Mouse (Mus musculus): ENCODE results near the gene Pigx. TPM values are rescaled to one million over a fixed set of nuclear protein-coding genes. Genes with fewer than 3 reads are reported as not detected.

The Pigx gene
- polyA plus RNA-seq (2015; fragmentation: Nextera tagmentation; extraction: Ambion mirVana) = 93.0 and 95.2 TPM in 2 replicates

GRCm38 (mm10) chr16:32099638-32100150 is at the start of gene Pigx, which contains the start of gene Cep19:
TSS of gene Pigx (minus strand) at chr16:32099740.
TSS of gene Cep19 (plus strand) at chr16:32099800.
- H3K9ac ChIP-seq (replicated peaks) = peak within 1 kb of the TSS; percentile 78
- peaks cover 22% of the 10 kb centered on the region for H3K36me3 ChIP-seq
- H3K9me3 ChIP-seq (replicated peaks) = no peaks in the 10 kb centered on the region
- WGBS = under 1% methylated on average over 30 of the region's 34 CpGs
- H3K4me2 ChIP-seq = peak within 1 kb of the TSS; percentile 68
- H3K27ac ChIP-seq (replicated peaks) = peak within 1 kb of the TSS; percentile 81
- peak within 1 kb of the TSS; percentile 75 for H3K4me3 ChIP-seq (replicated peaks)
- ATAC-seq (ENCODE audit: low FRiP score) = peak; percentile 99
- peaks cover 22% of the 10 kb centered on the region for H3K4me1 ChIP-seq
- H3K27me3 ChIP-seq (replicated peaks) = no peaks in the 10 kb centered on the region

- Histone ChIP-seq H3K9ac (replicated peaks) (no peak overlapping the region), H3K4me2 (peak overlapping the region; percentile 43), H3K4me3 (replicated peaks) (no peak overlapping the region), H3K36me3 (0 out of 2 replicates have a peak, but pooled peaks cover 9% of the 10 kb centered on the region), H3K27ac (replicated peaks) (no peak overlapping the region), H3K4me1 (0 out of 2 replicates have a peak, but pooled peaks cover 3% of the 10 kb centered on the region), H3K9me3 (replicated peaks) (0 out of 2 replicates have a peak, but pooled peaks cover 3% of the 10 kb centered on the region), H3K27me3 (replicated peaks) (no peaks in the 10 kb centered on the region)
- 65% methylated on average over 11 of the region's 13 CpGs for WGBS
- no peak for ATAC-seq (ENCODE audit: low FRiP score)
These were observed 48.2 kb upstream of the Pigx start for GRCm38 (mm10) chr16:32147589-32148207.

GRCm38 (mm10) chr16:32144592-32144991 is 45.1 kb upstream of the Pigx start:
- no peak overlapping the region for H3K9ac ChIP-seq (replicated peaks)
- H3K4me3 ChIP-seq (replicated peaks) = no peak overlapping the region
- ATAC-seq (ENCODE audit: low FRiP score) = no peak

GRCm38 (mm10) chr16:32143766-32144165 is 44.2 kb upstream of the Pigx start:
- H3K9ac ChIP-seq (replicated peaks) = no peak overlapping the region
- H3K4me3 ChIP-seq (replicated peaks) = no peak overlapping the region
- no peak for ATAC-seq (ENCODE audit: low FRiP score)
- H3K36me3 ChIP-seq = 0 out of 2 replicates have a peak, but pooled peaks cover 9% of the 10 kb centered on the region
- 0 out of 2 replicates have a peak, but pooled peaks cover 3% of the 10 kb centered on the region for H3K4me1 ChIP-seq
- H3K27ac ChIP-seq (replicated peaks) = no peak overlapping the region
- H3K27me3 ChIP-seq (replicated peaks) = no peaks in the 10 kb centered on the region
- 0 out of 2 replicates have a peak, but pooled peaks cover 3% of the 10 kb centered on the region for H3K9me3 ChIP-seq (replicated peaks)
- WGBS = 91% methylated on average over 15 of the region's 15 CpGs
- H3K4me2 ChIP-seq = no peak overlapping the region

More at GRCm38 (mm10) chr16:32144592-32144991, 45.1 kb upstream of the Pigx start:
- Histone ChIP-seq H3K9me3 (replicated peaks) (0 out of 2 replicates have a peak, but pooled peaks cover 3% of the 10 kb centered on the region), H3K4me1 (0 out of 2 replicates have a peak, but pooled peaks cover 3% of the 10 kb centered on the region), H3K36me3 (0 out of 2 replicates have a peak, but pooled peaks cover 9% of the 10 kb centered on the region), H3K27ac (replicated peaks) (no peak overlapping the region), H3K4me2 (no peak overlapping the region), H3K27me3 (replicated peaks) (no peaks in the 10 kb centered on the region)
- 92% methylated on average over 17 of the region's 17 CpGs for WGBS

GRCm38 (mm10) chr16:32138954-32139353 is 39.4 kb upstream of the Pigx start:
- Histone ChIP-seq H3K9ac (replicated peaks) (no peak overlapping the region), H3K4me2 (no peak overlapping the region), H3K27ac (replicated peaks) (no peak overlapping the region), H3K4me1 (no peaks in the 10 kb centered on the region), H3K36me3 (0 out of 2 replicates have a peak, but pooled peaks cover 9% of the 10 kb centered on the region), H3K27me3 (replicated peaks) (no peaks in the 10 kb centered on the region), H3K4me3 (replicated peaks) (no peak overlapping the region), H3K9me3 (replicated peaks) (0 out of 2 replicates have a peak, but pooled peaks cover 3% of the 10 kb centered on the region)
- WGBS = 100% methylated on average over 1 of the region's 1 CpGs
- ATAC-seq (ENCODE audit: low FRiP score) = no peak

- Histone ChIP-seq H3K4me1 (no peaks in the 10 kb centered on the region), H3K4me2 (no peak overlapping the region), H3K4me3 (replicated peaks) (no peak overlapping the region), H3K9ac (replicated peaks) (no peak overlapping the region), H3K9me3 (replicated peaks) (no peaks in the 10 kb centered on the region), H3K27ac (replicated peaks) (no peak overlapping the region), H3K36me3 (no peaks in the 10 kb centered on the region), H3K27me3 (replicated peaks) (no peaks in the 10 kb centered on the region)
- 82% methylated on average over 7 of the region's 7 CpGs for WGBS
- no peak for ATAC-seq (ENCODE audit: low FRiP score)
These were observed 36.4 kb upstream of the Pigx start for GRCm38 (mm10) chr16:32135842-32136357.

- Histone ChIP-seq H3K4me2 (no peak overlapping the region), H3K36me3 (no peaks in the 10 kb centered on the region), H3K27me3 (replicated peaks) (no peaks in the 10 kb centered on the region), H3K27ac (replicated peaks) (no peak overlapping the region), H3K4me3 (replicated peaks) (no peak overlapping the region), H3K9ac (replicated peaks) (no peak overlapping the region), H3K9me3 (replicated peaks) (no peaks in the 10 kb centered on the region), H3K4me1 (no peaks in the 10 kb centered on the region)
- ATAC-seq (ENCODE audit: low FRiP score) = no peak
- WGBS = 88% methylated on average over 3 of the region's 3 CpGs
These were observed 33.6 kb upstream of the Pigx start for GRCm38 (mm10) chr16:32133148-32133547.

GRCm38 (mm10) chr16:32130190-32130826 is 30.8 kb upstream of the Pigx start:
- WGBS = 72% methylated on average over 16 of the region's 16 CpGs
- H3K9me3 ChIP-seq (replicated peaks) = no peaks in the 10 kb centered on the region
- H3K27me3 ChIP-seq (replicated peaks) = no peaks in the 10 kb centered on the region
- no peak overlapping the region for H3K9ac ChIP-seq (replicated peaks)
- no peak for ATAC-seq (ENCODE audit: low FRiP score)
- no peak overlapping the region for H3K27ac ChIP-seq (replicated peaks)
- H3K4me3 ChIP-seq (replicated peaks) = no peak overlapping the region
- H3K4me2 ChIP-seq = no peak overlapping the region
- no peaks in the 10 kb centered on the region for H3K36me3 ChIP-seq
- no peaks in the 10 kb centered on the region for H3K4me1 ChIP-seq

GRCm38 (mm10) chr16:32129449-32130189 is 30.1 kb upstream of the Pigx start:
- no peak overlapping the region for H3K9ac ChIP-seq (replicated peaks)
- H3K27me3 ChIP-seq (replicated peaks) = no peaks in the 10 kb centered on the region
- no peaks in the 10 kb centered on the region for H3K36me3 ChIP-seq
- no peaks in the 10 kb centered on the region for H3K9me3 ChIP-seq (replicated peaks)
- ATAC-seq (ENCODE audit: low FRiP score) = no peak
- H3K27ac ChIP-seq (replicated peaks) = no peak overlapping the region
- H3K4me1 ChIP-seq = no peaks in the 10 kb centered on the region
- no peak overlapping the region for H3K4me2 ChIP-seq
- no peak overlapping the region for H3K4me3 ChIP-seq (replicated peaks)
- WGBS = 81% methylated on average over 20 of the region's 20 CpGs

- no peak for ATAC-seq (ENCODE audit: low FRiP score)
- 93% methylated on average over 4 of the region's 4 CpGs for WGBS
- H3K9ac ChIP-seq (replicated peaks) = no peak overlapping the region
These were observed 27.5 kb upstream of the Pigx start for GRCm38 (mm10) chr16:32127046-32127445.

GRCm38 (mm10) chr16:32125364-32125763 is 25.8 kb upstream of the Pigx start:
- Histone ChIP-seq H3K27ac (replicated peaks) (no peak overlapping the region), H3K4me1 (no peaks in the 10 kb centered on the region), H3K4me3 (replicated peaks) (no peak overlapping the region), H3K4me2 (no peak overlapping the region), H3K9me3 (replicated peaks) (no peaks in the 10 kb centered on the region), H3K9ac (replicated peaks) (no peak overlapping the region), H3K36me3 (no peaks in the 10 kb centered on the region), H3K27me3 (replicated peaks) (no peaks in the 10 kb centered on the region)
- WGBS = 95% methylated on average over 3 of the region's 3 CpGs
- no peak for ATAC-seq (ENCODE audit: low FRiP score)

More at GRCm38 (mm10) chr16:32127046-32127445, 27.5 kb upstream of the Pigx start:
- Histone ChIP-seq H3K27ac (replicated peaks) (no peak overlapping the region), H3K4me3 (replicated peaks) (no peak overlapping the region), H3K36me3 (no peaks in the 10 kb centered on the region), H3K4me1 (no peaks in the 10 kb centered on the region), H3K9me3 (replicated peaks) (no peaks in the 10 kb centered on the region), H3K27me3 (replicated peaks) (no peaks in the 10 kb centered on the region), H3K4me2 (no peak overlapping the region)
